In genomic region chr2:30236426-30237198, GRCm38 (mm10) we compare ENCODE assay signal across 8 mouse cellular contexts. TPM values are rescaled to one million over a fixed set of nuclear protein-coding genes. Genes with fewer than 3 reads are reported as not detected.
DNase-seq lines count a peak whose midpoint lies in the region; ATAC-seq and TF ChIP-seq lines count a peak whose summit lies in the region.

No protein-coding gene starts in this region.

- peaks cover 15% of the 10 kb centered on the region for H3K4me1 ChIP-seq in midbrain, embryonic 11.5 days (ENCODE audit: control insufficient read depth, insufficient read depth, low read length)

- peak overlapping the region; percentile 67 for H3K4me2 ChIP-seq in midbrain, embryonic 11.5 days

- H3K27ac ChIP-seq in left cerebral cortex, adult 2 months: peak overlapping the region; percentile 91
- H3K27ac ChIP-seq in midbrain, embryonic 11.5 days (ENCODE audit: low read depth, low read length): peak overlapping the region; percentile 52; the same call in 1 of the 2 replicates

- ATAC-seq in midbrain, embryonic 11.5 days (ENCODE audit: low FRiP score): peak; percentile 14

- intact Hi-C loops in left cerebral cortex, adult 2 months (cut with DNase I): loop anchor here (1.0 kb wide), 3 partner anchors 31 to 58 kb away; partner anchors contain the start of genes Kyat1 and Spout1
- intact Hi-C loops in left cerebral cortex, postnatal 10 days (cut with DNase I): no loop called here
- intact Hi-C loops in heart, postnatal 10 days (cut with DNase I): loop anchor here (1.0 kb wide), 1 partner anchor 31 kb away; the partner anchor contains the start of gene Kyat1
- intact Hi-C loops in left cerebral cortex, postnatal 14 days (cut with DNase I): loop anchor here (2.0 kb wide), 3 partner anchors 32 to 66 kb away; partner anchors contain the start of genes Endog, Kyat1 and Spout1

- no peaks in the 10 kb centered on the region for H3K9me3 ChIP-seq in midbrain, embryonic 11.5 days (ENCODE audit: control insufficient read depth, low read length)

- H3K4me3 ChIP-seq in left cerebral cortex, adult 2 months: peak overlapping the region; percentile 94
- H3K4me3 ChIP-seq in midbrain, embryonic 11.5 days (ENCODE audit: low read depth, low read length): peak overlapping the region; percentile 58

- H3K27me3 ChIP-seq in midbrain, embryonic 11.5 days (ENCODE audit: control insufficient read depth, insufficient read depth, low read length): no peaks in the 10 kb centered on the region

- H3K36me3 ChIP-seq in midbrain, embryonic 11.5 days (ENCODE audit: control insufficient read depth, insufficient read depth, low read length): peaks cover 9% of the 10 kb centered on the region; the same call in 1 of the 2 replicates

- no peak for TF ChIP-seq CTCF in left cerebral cortex, adult 2 months (IDR thresholded peaks at IDR 0.05)

- H3K9ac ChIP-seq in midbrain, embryonic 11.5 days (ENCODE audit: low read length): peak overlapping the region; percentile 81

- no peak for DNase-seq in left cerebral cortex, adult 2 months (ENCODE audit: extremely low spot score in 1 of 2, low spot score in 2 of 2)
- no peak for DNase-seq in left cerebral cortex, postnatal 10 days (ENCODE audit: extremely low spot score in 1 of 2, low spot score in 2 of 2)
- peak; percentile 10 for DNase-seq in c-Kit-positive CD71-positive TER-119-negative erythroid progenitor cells, embryonic 14.5 days (ENCODE audit: low read depth)
- DNase-seq in heart, postnatal 10 days: peak; percentile 48
- peak; percentile 90 for DNase-seq in midbrain, embryonic 11.5 days (ENCODE audit: low spot score, missing footprints)
- DNase-seq in layer of hippocampus, adult 18-20 months (ENCODE audit: low spot score in 2 of 2): no peak
- no peak for DNase-seq in cerebellum, adult 8-10 months
- DNase-seq in left cerebral cortex, postnatal 14 days (ENCODE audit: low spot score in 2 of 2): no peak

- WGBS in midbrain, embryonic 11.5 days: 6% methylated on average over 18 of the region's 18 CpGs

RNA-seq across cellular contexts. Expression of gene Lrrc8a, which starts 0.9 kb away (rescaled TPM):
- 10 to 100 TPM; 60.8 to 62.0 TPM for total RNA-seq in left cerebral cortex, adult 2 months (2021)
- total RNA-seq in left cerebral cortex, postnatal 10 days (2021): 10 to 100 TPM; 47.8 to 51.9 TPM
- total RNA-seq in heart, postnatal 10 days (2021): 10 to 100 TPM; 72.1 to 91.7 TPM
- 49.2 and 51.7 TPM in 2 replicates for polyA plus RNA-seq in midbrain, embryonic 11.5 days (2014; fragmentation: Nextera tagmentation; extraction: Ambion mirVana)
- total RNA-seq in layer of hippocampus, adult 18-20 months (2021): 10 to 100 TPM; 61.5 to 62.8 TPM
- total RNA-seq in left cerebral cortex, postnatal 14 days (2021): 10 to 100 TPM; 53.7 to 59.5 TPM

RNA-seq across cellular contexts. Expression of gene Gm28035, which starts 3.8 kb away (rescaled TPM):
- total RNA-seq in left cerebral cortex, adult 2 months (2021): 10 to 100 TPM; 11.3 to 15.1 TPM
- total RNA-seq in left cerebral cortex, postnatal 10 days (2021): 1 to 10 TPM; 6.3 to 7.3 TPM
- total RNA-seq in heart, postnatal 10 days (2021): 1 to 10 TPM; 1.3 to 2.7 TPM
- polyA plus RNA-seq in midbrain, embryonic 11.5 days (2014; fragmentation: Nextera tagmentation; extraction: Ambion mirVana): 0.05 and 0.21 TPM in 2 replicates
- 1 to 10 TPM; 8.4 to 9.5 TPM for total RNA-seq in layer of hippocampus, adult 18-20 months (2021)
- total RNA-seq in left cerebral cortex, postnatal 14 days (2021): 1 to 10 TPM; 7.2 to 9.7 TPM

RNA-seq across cellular contexts. Expression of gene Phyhd1, which starts 29.4 kb away (rescaled TPM):
- 10 to 100 TPM; 21.7 to 27.3 TPM for total RNA-seq in left cerebral cortex, adult 2 months (2021)
- 10 to 100 TPM; 14.2 to 14.6 TPM for total RNA-seq in left cerebral cortex, postnatal 10 days (2021)
- total RNA-seq in heart, postnatal 10 days (2021): 10 to 100 TPM; 26.3 to 29.3 TPM
- polyA plus RNA-seq in midbrain, embryonic 11.5 days (2014; fragmentation: Nextera tagmentation; extraction: Ambion mirVana): 2.9 and 3.5 TPM in 2 replicates
- 10 to 100 TPM; 17.7 to 20.1 TPM for total RNA-seq in layer of hippocampus, adult 18-20 months (2021)
- total RNA-seq in left cerebral cortex, postnatal 14 days (2021): 10 to 100 TPM; 14.1 to 25.7 TPM

RNA-seq across cellular contexts. Expression of gene Kyat1, which starts 31.0 kb away (rescaled TPM):
- 10 to 100 TPM; 14.3 to 15.2 TPM for total RNA-seq in left cerebral cortex, adult 2 months (2021)
- total RNA-seq in left cerebral cortex, postnatal 10 days (2021): 10 to 100 TPM; 13.1 to 15.8 TPM
- 10 to 100 TPM; 44.5 to 44.6 TPM for total RNA-seq in heart, postnatal 10 days (2021)
- 8.2 and 9.6 TPM in 2 replicates for polyA plus RNA-seq in midbrain, embryonic 11.5 days (2014; fragmentation: Nextera tagmentation; extraction: Ambion mirVana)
- total RNA-seq in layer of hippocampus, adult 18-20 months (2021): 10 to 100 TPM; 15.2 to 16.1 TPM
- total RNA-seq in left cerebral cortex, postnatal 14 days (2021): 10 to 100 TPM; 15.2 to 15.5 TPM

RNA-seq across cellular contexts. Expression of gene Gm28038, which starts 44.2 kb away (rescaled TPM):
- total RNA-seq in left cerebral cortex, adult 2 months (2021): not detected
- total RNA-seq in left cerebral cortex, postnatal 10 days (2021): not detected
- total RNA-seq in heart, postnatal 10 days (2021): not detected
- polyA plus RNA-seq in midbrain, embryonic 11.5 days (2014; fragmentation: Nextera tagmentation; extraction: Ambion mirVana): not detected in 2 replicates
- not detected for total RNA-seq in layer of hippocampus, adult 18-20 months (2021)
- total RNA-seq in left cerebral cortex, postnatal 14 days (2021): not detected

Comparison
In these comparisons a context has a peak if more than half of its experiments do, and no peak if none do; other contexts are left out.
1. DNase-seq: peak in c-Kit-positive CD71-positive TER-119-negative erythroid progenitor cells, embryonic 14.5 days (single experiment), heart, postnatal 10 days (2 of 2) and midbrain, embryonic 11.5 days (single experiment); none in left cerebral cortex, adult 2 months (0 of 2), left cerebral cortex, postnatal 10 days (0 of 2), layer of hippocampus, adult 18-20 months (0 of 2), cerebellum, adult 8-10 months (single experiment) and left cerebral cortex, postnatal 14 days (0 of 2).